Mouse (Mus musculus) G1E (cell line): ENCODE measurements around the gene Myom1.

Source experiments
- CTCF ChIP-seq: IDR thresholded peaks from 2 replicates; pipeline ENCODE4 v1.5.1; 2012; ENCODE audit warnings: low read depth, low read length, inconsistent platforms, mixed read lengths
- GATA1 ChIP-seq: IDR thresholded peaks from 2 replicates; pipeline ENCODE4 v1.6.1; 2012; ENCODE audit warnings: borderline replicate concordance, low read length, inconsistent platforms, mixed read lengths
- POLR2AphosphoS5 ChIP-seq: IDR thresholded peaks from 2 replicates; pipeline ENCODE4 v1.6.1; 2012; ENCODE audit warnings: low read depth, low read length, inconsistent platforms; ENCODE audit not compliant: insufficient replicate concordance

DNA sequence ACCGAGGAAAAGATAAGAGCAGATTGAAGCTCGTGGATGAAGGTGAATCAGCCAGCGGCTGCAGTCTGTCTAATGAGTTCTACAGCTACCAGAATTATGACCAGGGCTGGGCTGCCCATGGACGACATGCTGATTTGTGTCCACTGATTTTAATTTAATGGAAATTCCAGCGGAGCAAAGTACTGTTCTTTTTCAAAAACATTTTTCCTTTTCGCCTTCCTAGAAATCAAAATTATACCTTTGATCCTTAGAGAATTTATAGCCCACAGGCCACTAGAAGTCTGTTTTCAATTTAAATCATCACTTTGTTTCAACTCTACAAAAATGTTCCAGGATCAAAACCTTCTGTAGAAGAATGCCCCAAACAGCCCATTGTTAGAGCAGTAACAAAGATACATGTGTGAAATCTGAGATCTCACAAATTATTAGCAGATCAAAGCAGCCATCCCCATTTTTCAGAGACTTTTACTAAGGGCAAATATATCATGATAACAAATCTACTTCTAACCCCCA lies 108.4 kb downstream of the Myom1 start:
- TF ChIP-seq CTCF (no peak), GATA1 (no peak), POLR2AphosphoS5 (no peak)
